8 mouse cellular contexts compared by ENCODE assay signal in genomic region chr13:100775252-100776055, GRCm38 (mm10). TPM values are rescaled to one million over a fixed set of nuclear protein-coding genes. Genes with fewer than 3 reads are reported as not detected.
DNase-seq lines count a peak whose midpoint lies in the region; ATAC-seq lines count a peak whose summit lies in the region.

Cenph (minus strand) TSS chr13:100775899.

- peak; percentile 98 for ATAC-seq in embryonic facial prominence, embryonic 14.5 days (ENCODE audit: low read depth)
- ATAC-seq in kidney, embryonic 14.5 days (ENCODE audit: low FRiP score, low TSS enrichment), result peak; percentile 94
- peak; percentile 89 for ATAC-seq in limb, embryonic 15.5 days (ENCODE audit: insufficient number of reproducible peaks, low FRiP score, low TSS enrichment, low read depth)

- H3K9ac ChIP-seq in embryonic facial prominence, embryonic 14.5 days (ENCODE audit: low read depth, low read length), result peak within 1 kb of the TSS; percentile 71
- peak within 1 kb of the TSS; percentile 83 for H3K9ac ChIP-seq in kidney, embryonic 14.5 days (ENCODE audit: low read depth, low read length)
- H3K9ac ChIP-seq in limb, embryonic 15.5 days, result peak within 1 kb of the TSS; percentile 65

- DNase-seq in 3T3-L1 (ENCODE audit: low read depth, low spot score), result peak; percentile 95
- peak; percentile 53 to 66 for DNase-seq in adrenal gland, postnatal 4 days (ENCODE audit: low spot score in 2 of 2)
- DNase-seq in embryonic facial prominence, embryonic 14.5 days (ENCODE audit: low spot score), result peak; percentile 96
- peak; percentile 73 to 77 for DNase-seq in heart, adult 9 months (ENCODE audit: low spot score in 2 of 2)
- DNase-seq in monocyte, adult 2 months (ENCODE audit: low read depth in 1 of 2, low spot score in 2 of 2), result peak; percentile 60 to 71
- DNase-seq in spleen, postnatal 36 days (ENCODE audit: low spot score in 2 of 2), result peak; percentile 83 to 88

- WGBS in embryonic facial prominence, embryonic 14.5 days, result under 1% methylated on average over 33 of the region's 46 CpGs
- under 1% methylated on average over 46 of the region's 46 CpGs for WGBS in kidney, embryonic 14.5 days
- WGBS in limb, embryonic 15.5 days, result under 1% methylated on average over 46 of the region's 46 CpGs

- peak within 1 kb of the TSS; percentile 93 for H3K4me2 ChIP-seq in embryonic facial prominence, embryonic 14.5 days (ENCODE audit: low read depth, low read length)
- peak within 1 kb of the TSS; percentile 87 for H3K4me2 ChIP-seq in kidney, embryonic 14.5 days (replicated peaks; ENCODE audit: low read depth, low read length)
- H3K4me2 ChIP-seq in limb, embryonic 15.5 days, result peak within 1 kb of the TSS; percentile 80

- peaks cover 37% of the 10 kb centered on the region for H3K36me3 ChIP-seq in embryonic facial prominence, embryonic 14.5 days (ENCODE audit: control insufficient read depth, insufficient read depth, low read length)
- peaks cover 25% of the 10 kb centered on the region for H3K36me3 ChIP-seq in kidney, embryonic 14.5 days (ENCODE audit: control insufficient read depth, insufficient read depth, low read length)
- H3K36me3 ChIP-seq in limb, embryonic 15.5 days, result peaks cover 26% of the 10 kb centered on the region

- peak within 1 kb of the TSS; percentile 53; the same call in 1 of the 2 replicates for H3K27ac ChIP-seq in embryonic facial prominence, embryonic 14.5 days (replicated peaks; ENCODE audit: low read depth, low read length)
- peak within 1 kb of the TSS; percentile 8; the same call in 1 of the 2 replicates for H3K27ac ChIP-seq in kidney, embryonic 14.5 days (ENCODE audit: low read depth, low read length)
- peak within 1 kb of the TSS; percentile 43; the same call in 1 of the 2 replicates for H3K27ac ChIP-seq in limb, embryonic 15.5 days

- no peaks in the 10 kb centered on the region for H3K9me3 ChIP-seq in embryonic facial prominence, embryonic 14.5 days (ENCODE audit: control insufficient read depth, low read length)
- no peaks in the 10 kb centered on the region for H3K9me3 ChIP-seq in kidney, embryonic 14.5 days (ENCODE audit: control insufficient read depth, low read length)
- no peaks in the 10 kb centered on the region for H3K9me3 ChIP-seq in limb, embryonic 15.5 days

- no peaks in the 10 kb centered on the region for H3K4me1 ChIP-seq in embryonic facial prominence, embryonic 14.5 days (ENCODE audit: control insufficient read depth, insufficient read depth, low read length)
- peaks cover 4% of the 10 kb centered on the region; the same call in 1 of the 2 replicates for H3K4me1 ChIP-seq in kidney, embryonic 14.5 days (ENCODE audit: control insufficient read depth, insufficient read depth, low read length)
- H3K4me1 ChIP-seq in limb, embryonic 15.5 days, result peaks cover 18% of the 10 kb centered on the region

- H3K4me3 ChIP-seq in embryonic facial prominence, embryonic 14.5 days (ENCODE audit: low read depth, low read length), result peak within 1 kb of the TSS; percentile 70
- peak within 1 kb of the TSS; percentile 96 for H3K4me3 ChIP-seq in kidney, embryonic 14.5 days (ENCODE audit: low read length)
- H3K4me3 ChIP-seq in limb, embryonic 15.5 days, result peak within 1 kb of the TSS; percentile 58

- no peaks in the 10 kb centered on the region for H3K27me3 ChIP-seq in embryonic facial prominence, embryonic 14.5 days (replicated peaks; ENCODE audit: control insufficient read depth, insufficient read depth, low read length)
- H3K27me3 ChIP-seq in kidney, embryonic 14.5 days (ENCODE audit: control insufficient read depth, insufficient read depth, low read length), result no peaks in the 10 kb centered on the region
- H3K27me3 ChIP-seq in limb, embryonic 15.5 days, result no peaks in the 10 kb centered on the region

RNA-seq across cellular contexts. Expression of gene Cenph, which starts in this region (rescaled TPM):
- 10 to 100 TPM in 1 of 2 experiments, 1 to 10 TPM in 1; 9.3 to 12.9 TPM for total RNA-seq in adrenal gland, postnatal 4 days (2021)
- polyA plus RNA-seq in embryonic facial prominence, embryonic 14.5 days (2014; fragmentation: Nextera tagmentation; extraction: Ambion mirVana), result 23.3 and 30.5 TPM in 2 replicates
- 49.7 and 59.4 TPM in 2 replicates for polyA plus RNA-seq in kidney, embryonic 14.5 days (2014; fragmentation: Nextera tagmentation; extraction: Ambion mirVana)
- 24.9 and 29.9 TPM in 2 replicates for polyA plus RNA-seq in limb, embryonic 15.5 days (2015; fragmentation: Nextera tagmentation; extraction: Ambion mirVana)

Comparison
In these comparisons a context has a peak if more than half of its experiments do, and no peak if none do; other contexts are left out.
1. Peak in every context shown above with its lines: DNase-seq, ATAC-seq, H3K4me3 ChIP-seq and H3K27ac ChIP-seq.